Mouse (Mus musculus): ENCODE data around the gene Gm14399.
"Not testable (repeated sequence)": the region's sequence is repeated elsewhere in the genome, so short reads cannot be mapped to it uniquely, and the experiment has no call there.

- not testable (repeated sequence) for TF ChIP-seq GATA1 (IDR thresholded peaks at IDR 0.05; ENCODE audit: borderline replicate concordance, low read length); FLI1 (IDR thresholded peaks at IDR 0.05; ENCODE audit: low read length)
These were observed 32.2 kb upstream of the Gm14399 start for GRCm38 (mm10) chr2:175174058-175174457.

Measured in megakaryocyte, embryonic 14.5 days (primary cell).